Mouse (Mus musculus) ES-Bruce4 (cell line): ENCODE measurements at regions not wholly inside any gene's neighbourhood (a gene's known extent, or its start where the extent isn't known, plus 50 kb on each side); places are given as distances from the start of the nearest gene placed in this dataset.

Source experiments
- H3K27ac ChIP-seq: 2 replicates; pipeline ENCODE4 v1.5.1; 2012; ENCODE audit warnings: low read length, inconsistent platforms; ENCODE audit not compliant: insufficient read depth
- H3K27me3 ChIP-seq: 2 replicates; pipeline ENCODE4 v1.6.1; 2012; ENCODE audit warnings: mild to moderate bottlenecking, low read length, inconsistent platforms; ENCODE audit not compliant: control insufficient read depth, poor library complexity, insufficient read depth, severe bottlenecking
- H3K36me3 ChIP-seq: 2 replicates; pipeline ENCODE4 v1.6.1; 2012; ENCODE audit warnings: inconsistent platforms, mild to moderate bottlenecking, low read length, moderate library complexity; ENCODE audit not compliant: control insufficient read depth, poor library complexity, insufficient read depth, severe bottlenecking
- H3K4me1 ChIP-seq: one replicate; pipeline ENCODE4 v1.8.1; 2011; ENCODE audit warnings: low read length; ENCODE audit not compliant: control insufficient read depth, insufficient read depth
- H3K4me3 ChIP-seq: 2 replicates; pipeline ENCODE4 v1.5.1; 2011; ENCODE audit warnings: low read depth, mild to moderate bottlenecking, low read length
- H3K9ac ChIP-seq: 2 replicates; pipeline ENCODE4 v1.6.1; 2012; ENCODE audit warnings: low read depth, mild to moderate bottlenecking, inconsistent platforms; ENCODE audit not compliant: poor library complexity, severe bottlenecking
- H3K9me3 ChIP-seq: replicated peaks from 2 replicates; pipeline ENCODE4 v1.6.1; 2012; ENCODE audit warnings: mild to moderate bottlenecking, low read length, inconsistent platforms; ENCODE audit not compliant: control insufficient read depth, poor library complexity, insufficient read depth, severe bottlenecking
- CTCF ChIP-seq: IDR thresholded peaks from one replicate; pipeline ENCODE4 v1.8.1; 2011; ENCODE audit warnings: low read depth, low read length
- EP300 ChIP-seq: IDR thresholded peaks from 2 replicates; pipeline ENCODE4 v1.6.1; 2011; ENCODE audit warnings: low read depth, low read length; ENCODE audit not compliant: insufficient read depth
- POLR2A ChIP-seq: IDR thresholded peaks from one replicate; pipeline ENCODE4 v1.8.1; 2011; ENCODE audit warnings: low read length; ENCODE audit not compliant: insufficient read depth

- Histone ChIP-seq H3K27ac (no peak overlapping the region), H3K27me3 (no peaks in the 10 kb centered on the region)
- TF ChIP-seq POLR2A (no peak), EP300 (no peak), CTCF (no peak)
Observed at GRCm38 (mm10) chr9:61056731-61057270, 262.5 kb downstream of the Uaca start.

DNA sequence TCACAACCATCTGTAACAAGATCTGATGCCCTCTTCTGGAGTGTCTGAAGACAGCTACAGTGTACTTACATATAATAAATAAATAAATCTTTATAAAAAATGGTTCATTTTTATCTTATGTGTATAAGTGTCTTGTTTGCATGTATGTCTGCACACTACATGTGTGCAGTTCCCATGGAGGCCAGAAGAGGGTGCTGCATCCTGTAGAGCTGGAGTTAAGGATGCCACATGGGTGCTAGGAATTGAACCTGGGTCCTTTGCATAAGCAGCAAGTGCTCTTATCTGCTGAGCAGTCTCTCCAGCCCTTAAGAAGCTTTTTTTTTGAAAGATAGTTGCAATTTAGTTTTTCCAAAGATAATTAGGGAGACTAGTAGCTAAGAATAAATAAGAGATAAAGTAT lies 264.9 kb downstream of the Uaca start:
- H3K36me3 ChIP-seq, result no peaks in the 10 kb centered on the region
- H3K9me3 ChIP-seq, result no peaks in the 10 kb centered on the region
- H3K27ac ChIP-seq, result no peak overlapping the region
- H3K4me1 ChIP-seq, result no peaks in the 10 kb centered on the region
- H3K4me3 ChIP-seq, result no peak overlapping the region
- no peaks in the 10 kb centered on the region for H3K27me3 ChIP-seq
- no peak overlapping the region for H3K9ac ChIP-seq
- no peak for TF ChIP-seq EP300
- peak; percentile 27 for TF ChIP-seq CTCF
- TF ChIP-seq POLR2A, result no peak

More at GRCm38 (mm10) chr9:61056731-61057270, 262.5 kb downstream of the Uaca start:
- H3K9me3 ChIP-seq, result no peaks in the 10 kb centered on the region
- H3K4me1 ChIP-seq, result peaks cover 2% of the 10 kb centered on the region
- H3K9ac ChIP-seq, result no peak overlapping the region
- H3K36me3 ChIP-seq, result no peaks in the 10 kb centered on the region
- H3K4me3 ChIP-seq, result no peak overlapping the region

DNA sequence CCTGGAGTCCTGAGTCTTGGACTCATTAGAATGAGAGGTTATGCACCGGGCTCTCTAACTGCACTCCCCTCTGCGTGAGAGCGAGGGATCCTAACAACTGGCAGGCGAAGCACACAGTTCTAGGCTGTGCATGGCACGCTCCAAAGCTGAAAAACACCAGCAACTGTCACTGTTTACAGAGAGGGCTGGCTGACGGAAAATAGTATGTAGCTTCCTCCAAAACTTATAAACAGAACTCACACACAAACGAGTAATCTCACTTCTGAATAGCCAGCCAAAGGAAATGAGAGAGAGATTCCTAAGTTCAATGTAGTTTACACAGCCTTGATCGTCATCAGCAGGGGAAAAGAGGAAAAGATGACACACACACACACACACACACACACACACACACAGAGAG lies 266.6 kb downstream of the Uaca start:
- Histone ChIP-seq H3K27ac (no peak overlapping the region), H3K27me3 (no peaks in the 10 kb centered on the region), H3K9me3 (no peaks in the 10 kb centered on the region), H3K9ac (no peak overlapping the region), H3K4me1 (no peaks in the 10 kb centered on the region), H3K36me3 (no peaks in the 10 kb centered on the region), H3K4me3 (no peak overlapping the region)
- TF ChIP-seq CTCF (no peak), POLR2A (no peak), EP300 (no peak)

- H3K9ac ChIP-seq, result no peak overlapping the region
- no peak overlapping the region for H3K27ac ChIP-seq
- no peaks in the 10 kb centered on the region for H3K27me3 ChIP-seq
- no peak overlapping the region for H3K4me3 ChIP-seq
- no peaks in the 10 kb centered on the region for H3K36me3 ChIP-seq
- H3K4me1 ChIP-seq, result no peaks in the 10 kb centered on the region
- TF ChIP-seq CTCF (no peak), EP300 (no peak)
- no peaks in the 10 kb centered on the region for H3K9me3 ChIP-seq
Observed at GRCm38 (mm10) chr9:61064714-61065305, 270.5 kb downstream of the Uaca start.

- TF ChIP-seq POLR2A (no peak), CTCF (no peak), EP300 (no peak)
- H3K9ac ChIP-seq, result no peak overlapping the region; the same call in 1 of the 2 replicates
- no peaks in the 10 kb centered on the region for H3K36me3 ChIP-seq
- no peak overlapping the region for H3K4me3 ChIP-seq
- no peaks in the 10 kb centered on the region for H3K27me3 ChIP-seq
- peaks cover 9% of the 10 kb centered on the region for H3K4me1 ChIP-seq
- H3K9me3 ChIP-seq, result no peaks in the 10 kb centered on the region
- H3K27ac ChIP-seq, result no peak overlapping the region
Observed at GRCm38 (mm10) chr9:61069553-61070314, 275.4 kb downstream of the Uaca start.

- no peaks in the 10 kb centered on the region for H3K9me3 ChIP-seq
- no peak for TF ChIP-seq POLR2A
- TF ChIP-seq CTCF, result no peak
- TF ChIP-seq EP300, result no peak
- peaks cover 9% of the 10 kb centered on the region for H3K4me1 ChIP-seq
- no peaks in the 10 kb centered on the region for H3K27me3 ChIP-seq
- H3K4me3 ChIP-seq, result no peak overlapping the region
- no peaks in the 10 kb centered on the region for H3K36me3 ChIP-seq
- H3K27ac ChIP-seq, result no peak overlapping the region
- no peak overlapping the region; the same call in 1 of the 2 replicates for H3K9ac ChIP-seq
Observed at GRCm38 (mm10) chr9:61070315-61070707, 276.0 kb downstream of the Uaca start.
